Mouse (Mus musculus) cortical plate, adult 2 months (tissue): ENCODE measurements around the gene Ptprt. TPM values are rescaled to one million over a fixed set of nuclear protein-coding genes. Genes with fewer than 3 reads are reported as not detected.

Experiments used
- H3K27ac ChIP-seq: fragments of 200-500 bp; 2 replicates; pipeline ENCODE4 v1.5.1; 2012; ENCODE audit warnings: low read length, control low read depth, inconsistent platforms; ENCODE audit not compliant: insufficient read depth
- H3K4me1 ChIP-seq: fragments of 200-500 bp; 2 replicates; pipeline ENCODE4 v1.6.1; 2011; ENCODE audit warnings: low read length; ENCODE audit not compliant: control insufficient read depth, insufficient read depth
- H3K4me3 ChIP-seq: fragments of 200-500 bp; 2 replicates; pipeline ENCODE4 v1.5.1; 2011; ENCODE audit warnings: mild to moderate bottlenecking, low read length, control low read depth; ENCODE audit not compliant: insufficient read depth
- CTCF ChIP-seq: fragments of 200-500 bp; IDR thresholded peaks from 2 replicates; pipeline ENCODE4 v1.5.1; 2011; ENCODE audit warnings: mild to moderate bottlenecking, control low read depth, low read length; ENCODE audit not compliant: insufficient read depth; ENCODE audit errors: extremely low read depth
- POLR2A ChIP-seq: fragments of 200-500 bp; IDR thresholded peaks from 2 replicates; pipeline ENCODE4 v1.6.1; 2011; ENCODE audit warnings: mild to moderate bottlenecking, low read length, control low read depth; ENCODE audit not compliant: insufficient read depth; ENCODE audit errors: extremely low read depth
- polyA plus RNA-seq: library from polyadenylated mRNA; depleted of rRNA; stranded (reverse); fragments of >200 nt; gene quantifications from 2 replicates; pipeline ENCODE4 v1.2.3, GENCODE M21; 2012

The Ptprt gene
- polyA plus RNA-seq, 1 experiment = 24.0 TPM

GRCm38 (mm10) chr2:162531638-162532037 lies 129.3 kb downstream of the Ptprt start:
- Histone ChIP-seq H3K4me3 (no peak overlapping the region), H3K27ac (no peak overlapping the region), H3K4me1 (0 out of 2 replicates have a peak, but pooled peaks cover 2% of the 10 kb centered on the region)
- TF ChIP-seq CTCF (no peak), POLR2A (no peak)

GRCm38 (mm10) chr2:162528911-162529310 lies 132.0 kb downstream of the Ptprt start:
- 0 out of 2 replicates have a peak, but pooled peaks cover 2% of the 10 kb centered on the region for H3K4me1 ChIP-seq
- H3K4me3 ChIP-seq = no peak overlapping the region
- H3K27ac ChIP-seq = no peak overlapping the region
- TF ChIP-seq POLR2A (no peak), CTCF (no peak)

GRCm38 (mm10) chr2:162515993-162516392 lies 145.0 kb downstream of the Ptprt start:
- H3K27ac ChIP-seq = no peak overlapping the region
- H3K4me3 ChIP-seq = no peak overlapping the region
- no peaks in the 10 kb centered on the region for H3K4me1 ChIP-seq
- TF ChIP-seq CTCF (no peak), POLR2A (no peak)

- Histone ChIP-seq H3K4me3 (no peak overlapping the region), H3K4me1 (no peaks in the 10 kb centered on the region), H3K27ac (no peak overlapping the region)
- TF ChIP-seq POLR2A = no peak
- TF ChIP-seq CTCF = no peak
These were observed 147.9 kb downstream of the Ptprt start for GRCm38 (mm10) chr2:162513072-162513471.

GRCm38 (mm10) chr2:162512094-162512493 lies 148.9 kb downstream of the Ptprt start:
- H3K4me1 ChIP-seq = no peaks in the 10 kb centered on the region
- TF ChIP-seq CTCF (0 out of 2 replicates have a peak, but pooled peaks have one; percentile 2), POLR2A (no peak)
- H3K4me3 ChIP-seq = no peak overlapping the region
- no peak overlapping the region for H3K27ac ChIP-seq

- H3K4me1 ChIP-seq = no peaks in the 10 kb centered on the region
- H3K27ac ChIP-seq = no peak overlapping the region
- H3K4me3 ChIP-seq = no peak overlapping the region
- no peak for TF ChIP-seq CTCF
- TF ChIP-seq POLR2A = no peak
These were observed 151.9 kb downstream of the Ptprt start for GRCm38 (mm10) chr2:162509016-162509415.

- H3K4me1 ChIP-seq = no peaks in the 10 kb centered on the region
- TF ChIP-seq CTCF = no peak
- no peak for TF ChIP-seq POLR2A
- H3K27ac ChIP-seq = no peak overlapping the region
- no peak overlapping the region for H3K4me3 ChIP-seq
These were observed 153.3 kb downstream of the Ptprt start for GRCm38 (mm10) chr2:162507664-162508063.

- Histone ChIP-seq H3K4me3 (no peak overlapping the region), H3K4me1 (no peaks in the 10 kb centered on the region), H3K27ac (no peak overlapping the region)
- TF ChIP-seq CTCF = no peak
- TF ChIP-seq POLR2A = no peak
These were observed 156.1 kb downstream of the Ptprt start for GRCm38 (mm10) chr2:162504850-162505249.

GRCm38 (mm10) chr2:162499501-162499915 lies 161.4 kb downstream of the Ptprt start:
- no peak overlapping the region for H3K27ac ChIP-seq
- H3K4me1 ChIP-seq = no peaks in the 10 kb centered on the region
- no peak overlapping the region for H3K4me3 ChIP-seq
- TF ChIP-seq CTCF = no peak
- TF ChIP-seq POLR2A = no peak

GRCm38 (mm10) chr2:162498191-162498590 lies 162.8 kb downstream of the Ptprt start:
- Histone ChIP-seq H3K4me1 (no peaks in the 10 kb centered on the region), H3K4me3 (no peak overlapping the region), H3K27ac (no peak overlapping the region)
- TF ChIP-seq CTCF = no peak
